Mouse (Mus musculus) E14TG2a.4 (cell line): Measurements from ENCODE around the gene Npr1.
A peak's percentile ranks its signal among the peaks of the same experiment; 100 is the strongest.

ENCODE experiments used
- H3K27me3 ChIP-seq: 2 replicates; pipeline ENCODE4 v1.6.1; 2014; ENCODE audit warnings: low read length, control low read depth; ENCODE audit not compliant: insufficient read depth
- H3K36me3 ChIP-seq: 2 replicates; pipeline ENCODE4 v1.6.1; 2014; ENCODE audit warnings: low read length, control low read depth; ENCODE audit not compliant: insufficient read depth
- H3K4me1 ChIP-seq: replicated peaks from 2 replicates; pipeline ENCODE4 v1.6.1; 2014; ENCODE audit warnings: low read depth, low read length, control low read depth
- H3K4me3 ChIP-seq: replicated peaks from 2 replicates; pipeline ENCODE4 v1.5.1; 2014; ENCODE audit warnings: mild to moderate bottlenecking, low read length
- H3K9me3 ChIP-seq: 2 replicates; pipeline ENCODE4 v1.6.1; 2014; ENCODE audit warnings: low read length, control low read depth
- CTCF ChIP-seq: conservative IDR thresholded peaks from 2 replicates; pipeline ENCODE4 v1.5.1; 2014; ENCODE audit warnings: low read length
- NANOG ChIP-seq: IDR thresholded peaks from 2 replicates; pipeline ENCODE4 v1.6.1; 2014; ENCODE audit warnings: borderline replicate concordance, low read length, mixed read lengths
- POU5F1 ChIP-seq: IDR thresholded peaks from 2 replicates; pipeline ENCODE4 v1.6.1; 2014; ENCODE audit warnings: low read length, borderline replicate concordance

The Npr1 gene

DNA sequence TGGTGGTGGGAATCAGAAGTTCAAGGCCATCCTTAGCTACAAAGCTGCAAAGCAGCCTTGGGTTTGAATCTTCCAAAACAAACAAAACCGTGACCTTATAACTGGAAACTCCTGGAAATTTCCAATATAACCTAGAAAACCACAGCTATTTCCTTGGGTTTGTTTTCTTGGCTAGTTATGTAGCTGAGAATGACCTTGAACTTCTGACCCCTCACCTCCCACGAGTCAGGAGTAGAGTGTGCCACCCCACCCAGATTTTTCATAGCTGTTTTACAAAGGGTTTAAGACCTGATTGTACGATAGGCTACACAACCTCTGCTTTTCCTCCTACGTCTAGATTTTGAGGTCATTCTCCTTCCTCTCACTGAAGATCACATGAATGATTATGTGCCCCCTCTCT, 28.5 kb downstream of the Npr1 start:
- Histone ChIP-seq H3K9me3 (no peaks in the 10 kb centered on the region), H3K4me3 (no peak overlapping the region), H3K27me3 (no peaks in the 10 kb centered on the region), H3K4me1 (peaks cover 57% of the 10 kb centered on the region), H3K36me3 (0 out of 2 replicates have a peak, but pooled peaks cover under 1% of the 10 kb centered on the region)
- no peak for TF ChIP-seq POU5F1
- 0 out of 2 replicates have a peak, but pooled peaks have one; percentile 23 for TF ChIP-seq NANOG

DNA sequence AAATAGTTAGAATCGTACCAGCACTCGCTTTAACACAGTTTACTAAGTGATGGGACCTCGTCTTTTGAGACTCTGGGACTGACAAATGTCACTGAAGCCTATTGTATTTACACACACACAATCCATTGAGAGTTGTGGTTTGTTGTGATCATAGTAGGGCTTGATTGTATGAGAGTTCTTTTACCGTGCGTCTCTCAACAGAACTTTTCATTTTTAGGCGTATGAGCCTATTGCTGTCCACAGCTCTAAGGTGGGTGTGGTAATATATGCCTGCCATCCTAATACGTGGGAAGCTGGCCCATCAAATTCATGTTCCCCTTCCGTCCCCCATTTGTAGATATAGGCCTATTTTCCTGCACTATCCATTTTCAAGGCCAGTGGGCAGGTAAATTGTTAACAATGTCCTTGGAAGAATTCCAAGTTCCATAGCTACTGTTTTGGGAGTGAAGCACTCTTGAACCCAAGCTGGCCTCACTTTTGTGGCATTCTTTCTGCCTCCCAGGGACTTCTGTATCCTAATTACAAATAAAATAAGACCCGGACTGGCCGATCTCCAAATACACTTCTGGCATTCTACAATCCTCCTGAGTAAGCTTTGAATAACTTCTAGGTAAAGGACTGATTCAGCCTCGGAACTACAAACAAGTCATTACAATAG, 31.5 kb downstream of the Npr1 start:
- peaks cover 81% of the 10 kb centered on the region for H3K4me1 ChIP-seq
- H3K36me3 ChIP-seq, result peaks cover 25% of the 10 kb centered on the region
- no peaks in the 10 kb centered on the region for H3K27me3 ChIP-seq
- no peaks in the 10 kb centered on the region for H3K9me3 ChIP-seq
- no peak for TF ChIP-seq CTCF
- TF ChIP-seq NANOG, result no peak
- no peak for TF ChIP-seq POU5F1
- peak overlapping the region; percentile 97 for H3K4me3 ChIP-seq

DNA sequence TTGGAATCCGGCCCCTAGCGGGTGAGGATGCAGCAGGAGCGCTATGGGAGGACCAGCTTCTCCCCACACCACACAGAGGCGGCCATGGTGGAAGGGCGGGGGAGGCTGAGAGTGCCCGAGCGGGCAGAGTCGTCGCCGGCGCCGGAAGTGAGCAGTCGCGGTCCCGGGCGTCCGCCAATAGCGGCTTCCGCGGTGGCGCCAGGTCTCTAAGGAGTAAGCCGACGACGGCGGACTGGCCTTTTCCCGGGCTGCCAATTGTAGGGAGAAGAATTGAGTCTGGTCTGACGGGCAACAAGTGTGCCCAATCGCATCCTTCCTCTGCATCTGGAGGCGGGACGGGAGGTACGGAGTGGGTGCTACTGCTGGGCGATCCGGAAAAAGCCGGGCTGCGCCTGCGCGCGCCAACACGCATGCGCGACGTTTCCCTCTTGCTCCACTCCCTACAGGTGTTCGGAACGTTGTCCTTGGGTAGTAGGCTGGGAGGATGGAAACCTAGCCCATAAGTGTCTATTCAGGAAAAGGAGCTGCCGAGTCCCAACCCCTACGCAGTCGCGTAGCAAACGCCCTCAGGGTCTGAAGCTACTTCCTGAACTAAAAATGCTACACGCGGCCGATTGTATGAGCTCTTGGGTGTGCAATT, 32.2 kb downstream of the Npr1 start, which contains the start of gene Ints3:
Ints3 (minus strand) TSS at position 242 of the 640 bp plus-strand sequence.
- Histone ChIP-seq H3K4me1 (peaks cover 81% of the 10 kb centered on the region), H3K4me3 (peak within 1 kb of the TSS; percentile 97), H3K9me3 (no peaks in the 10 kb centered on the region), H3K27me3 (no peaks in the 10 kb centered on the region), H3K36me3 (peaks cover 32% of the 10 kb centered on the region)
- no peak for TF ChIP-seq POU5F1
- no peak for TF ChIP-seq NANOG
- TF ChIP-seq CTCF, result no peak

DNA sequence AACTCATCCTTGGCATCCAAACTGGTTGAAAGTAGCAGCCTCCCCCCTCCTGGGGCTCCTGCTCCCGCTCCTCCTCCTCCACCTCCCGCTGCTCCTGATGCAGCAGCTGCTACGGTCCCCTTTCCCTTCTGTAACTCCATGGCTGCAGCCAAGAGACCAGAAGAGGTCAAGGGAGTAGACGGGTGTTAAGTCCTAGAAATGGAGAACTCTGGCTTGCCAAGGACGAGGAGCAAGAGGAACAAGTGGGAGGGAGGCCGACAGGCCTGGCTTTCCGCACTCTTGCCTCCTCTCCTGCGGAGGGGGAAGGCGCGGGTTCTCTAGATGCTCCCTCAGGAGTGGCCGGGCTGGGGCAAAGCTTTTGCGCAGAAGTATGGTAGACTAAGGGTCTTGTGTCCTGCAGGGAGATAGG, 32.9 kb downstream of the Npr1 start:
- Histone ChIP-seq H3K27me3 (no peaks in the 10 kb centered on the region), H3K4me1 (peaks cover 81% of the 10 kb centered on the region), H3K36me3 (peaks cover 38% of the 10 kb centered on the region), H3K9me3 (no peaks in the 10 kb centered on the region), H3K4me3 (peak overlapping the region; percentile 97)
- no peak for TF ChIP-seq NANOG
- TF ChIP-seq POU5F1, result no peak
- TF ChIP-seq CTCF, result no peak

DNA sequence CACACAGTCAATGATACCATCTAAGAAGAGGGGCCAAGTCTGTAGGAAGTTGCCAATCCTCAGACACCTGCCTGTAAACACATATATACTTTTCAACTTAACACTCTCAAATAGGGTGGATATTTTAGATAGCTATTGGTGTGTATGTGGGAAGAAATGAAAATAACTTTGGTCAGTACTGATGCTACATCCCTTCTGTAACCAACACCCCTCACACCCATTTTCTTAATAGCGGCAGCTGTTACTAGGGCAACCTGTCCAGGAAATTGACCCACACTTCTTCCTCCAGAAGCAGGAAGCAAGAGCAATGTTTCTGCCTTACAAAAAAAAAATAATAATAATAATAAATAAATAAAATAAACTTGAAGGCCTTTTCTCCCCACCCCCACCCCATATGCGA, 33.3 kb downstream of the Npr1 start:
- H3K9me3 ChIP-seq, result no peaks in the 10 kb centered on the region
- H3K27me3 ChIP-seq, result no peaks in the 10 kb centered on the region
- peaks cover 38% of the 10 kb centered on the region for H3K36me3 ChIP-seq
- TF ChIP-seq NANOG (no peak), CTCF (no peak), POU5F1 (no peak)
- peak overlapping the region; percentile 97 for H3K4me3 ChIP-seq
- peaks cover 80% of the 10 kb centered on the region for H3K4me1 ChIP-seq

DNA sequence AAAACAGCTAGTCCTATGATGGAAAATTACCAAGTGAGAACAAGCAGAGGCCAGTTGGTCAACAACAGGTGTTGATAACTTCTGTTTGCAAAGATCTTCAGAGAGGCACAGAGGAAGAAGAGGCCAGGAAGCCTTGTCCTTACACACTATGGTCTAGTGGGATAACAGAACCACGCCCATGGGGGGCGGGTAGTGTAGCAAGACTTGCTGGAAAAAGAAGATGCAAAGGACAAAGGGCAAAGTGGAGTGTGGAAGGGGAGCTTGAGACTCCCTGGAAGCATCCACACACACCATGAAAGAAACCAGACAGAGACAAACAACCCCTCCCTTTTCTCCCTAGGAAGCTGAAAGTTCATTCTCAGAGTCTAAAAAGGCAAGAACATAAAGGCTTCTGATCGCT, 36.1 kb downstream of the Npr1 start:
- Histone ChIP-seq H3K4me1 (peaks cover 79% of the 10 kb centered on the region), H3K9me3 (no peaks in the 10 kb centered on the region), H3K27me3 (no peaks in the 10 kb centered on the region), H3K36me3 (peaks cover 58% of the 10 kb centered on the region), H3K4me3 (peak overlapping the region; percentile 1)
- TF ChIP-seq NANOG (0 out of 2 replicates have a peak, but pooled peaks have one; percentile 33), CTCF (no peak)

DNA sequence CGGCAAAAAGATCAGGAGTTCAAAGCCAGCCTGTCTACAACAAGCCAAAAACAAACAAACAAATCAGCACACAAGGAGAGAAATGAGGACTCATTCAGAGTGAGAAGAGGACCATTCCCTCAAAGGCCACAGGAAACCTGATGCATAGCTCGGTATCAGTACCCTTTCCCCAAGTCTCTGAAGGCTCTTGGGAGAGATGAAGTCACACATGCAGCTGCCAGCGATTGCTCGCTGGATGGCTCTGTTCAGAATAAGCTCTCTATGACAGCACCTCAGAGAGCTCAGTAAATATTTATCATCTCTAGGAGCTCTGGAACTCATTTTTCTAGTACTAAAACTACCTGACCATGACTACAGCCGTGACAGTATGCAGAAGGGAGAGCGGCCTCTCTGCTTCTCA, 37.5 kb downstream of the Npr1 start:
- Histone ChIP-seq H3K9me3 (no peaks in the 10 kb centered on the region), H3K4me1 (peaks cover 80% of the 10 kb centered on the region), H3K27me3 (no peaks in the 10 kb centered on the region), H3K36me3 (peaks cover 71% of the 10 kb centered on the region), H3K4me3 (peak overlapping the region; percentile 5; the same call in 1 of the 2 replicates)
- TF ChIP-seq POU5F1 (no peak), CTCF (no peak), NANOG (no peak)

DNA sequence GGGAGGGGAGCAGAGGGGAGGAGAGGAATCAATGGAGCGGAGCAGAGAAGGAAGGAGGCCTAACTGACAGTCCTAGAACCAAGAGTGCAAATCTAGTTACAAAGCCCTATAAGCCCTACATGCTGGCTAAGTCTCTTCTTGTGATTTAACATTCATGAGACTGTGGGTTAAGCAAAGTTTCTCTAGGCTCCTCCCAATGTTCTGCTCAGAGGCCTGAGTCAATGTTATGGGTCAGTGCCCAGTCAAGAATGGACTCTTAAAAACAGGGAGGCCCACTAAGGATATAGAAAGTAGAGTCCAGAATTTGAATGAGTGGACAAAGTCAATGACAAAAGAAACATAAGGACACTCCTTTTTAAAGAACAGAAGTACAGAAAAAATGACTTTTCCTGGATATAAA, 38.1 kb downstream of the Npr1 start:
- Histone ChIP-seq H3K27me3 (no peaks in the 10 kb centered on the region), H3K9me3 (no peaks in the 10 kb centered on the region), H3K36me3 (peaks cover 77% of the 10 kb centered on the region), H3K4me1 (peaks cover 81% of the 10 kb centered on the region), H3K4me3 (no peak overlapping the region)
- TF ChIP-seq CTCF, result no peak
- no peak for TF ChIP-seq NANOG
- TF ChIP-seq POU5F1, result no peak
